Mouse (Mus musculus): ENCODE data around the gene Gmppa. TPM values are rescaled to one million over a fixed set of nuclear protein-coding genes. Genes with fewer than 3 reads are reported as not detected.

Gene Gmppa
- polyA plus RNA-seq, 2 experiments, result 74.9 to 144 TPM

GRCm38 (mm10) chr1:75487405-75488161, 51.9 kb downstream of the Gmppa start:
- H3K27me3 ChIP-seq (ENCODE audit: control insufficient read depth, insufficient read depth, low read length), result peaks cover 42% of the 10 kb centered on the region
- H3K27ac ChIP-seq (replicated peaks; ENCODE audit: low read depth, low read length), result no peak overlapping the region
- peak; percentile 74 for ATAC-seq (ENCODE audit: low FRiP score, low read depth)
- peak; percentile 72 for DNase-seq (ENCODE audit: low spot score)
- H3K4me1 ChIP-seq (ENCODE audit: control insufficient read depth, insufficient read depth, low read length), result peaks cover 9% of the 10 kb centered on the region
- no peak for TF ChIP-seq POLR2A (IDR thresholded peaks at IDR 0.05; ENCODE audit: borderline replicate concordance, extremely low read depth, insufficient read depth, insufficient read length)
- peak overlapping the region; percentile 25; the same call in 1 of the 2 replicates for H3K9ac ChIP-seq (ENCODE audit: low read depth, low read length, severe bottlenecking)
- under 1% methylated on average over 62 of the region's 62 CpGs for WGBS
- H3K9me3 ChIP-seq (ENCODE audit: control insufficient read depth, low read length), result no peaks in the 10 kb centered on the region
- peak overlapping the region; percentile 53 for H3K4me2 ChIP-seq (replicated peaks; ENCODE audit: low read depth, low read length, severe bottlenecking)
- peaks cover 43% of the 10 kb centered on the region for H3K36me3 ChIP-seq (ENCODE audit: control insufficient read depth, insufficient read depth, low read length)
- H3K4me3 ChIP-seq (replicated peaks; ENCODE audit: low read length), result peak overlapping the region; percentile 48

GRCm38 (mm10) chr1:75490785-75491551, 55.2 kb downstream of the Gmppa start:
- H3K27me3 ChIP-seq (ENCODE audit: control insufficient read depth, insufficient read depth, low read length), result peaks cover 18% of the 10 kb centered on the region
- H3K4me3 ChIP-seq (replicated peaks; ENCODE audit: low read length), result no peak overlapping the region
- no peak overlapping the region for H3K9ac ChIP-seq (ENCODE audit: low read depth, low read length, severe bottlenecking)
- H3K36me3 ChIP-seq (ENCODE audit: control insufficient read depth, insufficient read depth, low read length), result peaks cover 69% of the 10 kb centered on the region
- H3K4me2 ChIP-seq (replicated peaks; ENCODE audit: low read depth, low read length, severe bottlenecking), result no peak overlapping the region
- no peak for ATAC-seq (ENCODE audit: low FRiP score, low read depth)
- peaks cover 9% of the 10 kb centered on the region for H3K4me1 ChIP-seq (ENCODE audit: control insufficient read depth, insufficient read depth, low read length)
- no peak for TF ChIP-seq POLR2A (IDR thresholded peaks at IDR 0.05; ENCODE audit: borderline replicate concordance, extremely low read depth, insufficient read depth, insufficient read length)
- DNase-seq (ENCODE audit: low spot score), result no peak
- no peaks in the 10 kb centered on the region for H3K9me3 ChIP-seq (ENCODE audit: control insufficient read depth, low read length)
- WGBS, result 80% methylated on average over 32 of the region's 34 CpGs
- H3K27ac ChIP-seq (replicated peaks; ENCODE audit: low read depth, low read length), result no peak overlapping the region

GRCm38 (mm10) chr1:75492579-75493170, 56.9 kb downstream of the Gmppa start:
- no peak overlapping the region for H3K4me3 ChIP-seq (replicated peaks; ENCODE audit: low read length)
- H3K36me3 ChIP-seq (ENCODE audit: control insufficient read depth, insufficient read depth, low read length), result peaks cover 86% of the 10 kb centered on the region
- H3K9me3 ChIP-seq (ENCODE audit: control insufficient read depth, low read length), result no peaks in the 10 kb centered on the region
- no peak overlapping the region for H3K27ac ChIP-seq (replicated peaks; ENCODE audit: low read depth, low read length)
- H3K9ac ChIP-seq (ENCODE audit: low read depth, low read length, severe bottlenecking), result no peak overlapping the region
- ATAC-seq (ENCODE audit: low FRiP score, low read depth), result no peak
- no peak overlapping the region for H3K4me2 ChIP-seq (replicated peaks; ENCODE audit: low read depth, low read length, severe bottlenecking)
- 47% methylated on average over 24 of the region's 24 CpGs for WGBS
- 0 out of 2 replicates have a peak, but pooled peaks cover 4% of the 10 kb centered on the region for H3K27me3 ChIP-seq (ENCODE audit: control insufficient read depth, insufficient read depth, low read length)
- peaks cover 4% of the 10 kb centered on the region for H3K4me1 ChIP-seq (ENCODE audit: control insufficient read depth, insufficient read depth, low read length)
- no peak for DNase-seq (ENCODE audit: low spot score)
- TF ChIP-seq POLR2A (IDR thresholded peaks at IDR 0.05; ENCODE audit: borderline replicate concordance, extremely low read depth, insufficient read depth, insufficient read length), result no peak

Other genes starting within 250 kb of the Gmppa start
- gene Ankzf1, start 243.8 kb upstream of the Gmppa start, polyA plus RNA-seq (2012; rRNA removed), result 34.1 and 34.7 TPM in 2 replicates
- gene Ankzf1, start 243.8 kb upstream of the Gmppa start, polyA plus RNA-seq (2014; fragmentation: Nextera tagmentation; extraction: Ambion mirVana), result 19.2 and 23.2 TPM in 2 replicates
- 46.1 and 62.3 TPM in 2 replicates for gene Atg9a, start 243.7 kb upstream of the Gmppa start, polyA plus RNA-seq (2012; rRNA removed)
- 31.5 and 33.9 TPM in 2 replicates for gene Atg9a, start 243.7 kb upstream of the Gmppa start, polyA plus RNA-seq (2014; fragmentation: Nextera tagmentation; extraction: Ambion mirVana)
- 41.4 and 46.0 TPM in 2 replicates for gene Glb1l, start 225.1 kb upstream of the Gmppa start, polyA plus RNA-seq (2012; rRNA removed)
- gene Glb1l, start 225.1 kb upstream of the Gmppa start, polyA plus RNA-seq (2014; fragmentation: Nextera tagmentation; extraction: Ambion mirVana), result 17.7 and 18.2 TPM in 2 replicates
- 245 and 269 TPM in 2 replicates for gene Stk16, start 225.1 kb upstream of the Gmppa start, polyA plus RNA-seq (2012; rRNA removed)
- 110 and 118 TPM in 2 replicates for gene Stk16, start 225.1 kb upstream of the Gmppa start, polyA plus RNA-seq (2014; fragmentation: Nextera tagmentation; extraction: Ambion mirVana)
- gene Tuba4a, start 216.1 kb upstream of the Gmppa start, polyA plus RNA-seq (2012; rRNA removed), result 20.9 and 25.1 TPM in 2 replicates
- 38.5 and 55.9 TPM in 2 replicates for gene Tuba4a, start 216.1 kb upstream of the Gmppa start, polyA plus RNA-seq (2014; fragmentation: Nextera tagmentation; extraction: Ambion mirVana)
- not detected in 2 replicates for gene A630095N17Rik, start 203.8 kb upstream of the Gmppa start, polyA plus RNA-seq (2012; rRNA removed)
- not detected in 2 replicates for gene A630095N17Rik, start 203.8 kb upstream of the Gmppa start, polyA plus RNA-seq (2014; fragmentation: Nextera tagmentation; extraction: Ambion mirVana)
- 41.9 and 44.9 TPM in 2 replicates for gene Dnajb2, start 199.5 kb upstream of the Gmppa start, polyA plus RNA-seq (2012; rRNA removed)
- 20.4 and 22.4 TPM in 2 replicates for gene Dnajb2, start 199.5 kb upstream of the Gmppa start, polyA plus RNA-seq (2014; fragmentation: Nextera tagmentation; extraction: Ambion mirVana)
- gene Ptprn, start 171.4 kb upstream of the Gmppa start, polyA plus RNA-seq (2012; rRNA removed), result 0.42 and 0.54 TPM in 2 replicates
- gene Ptprn, start 171.4 kb upstream of the Gmppa start, polyA plus RNA-seq (2014; fragmentation: Nextera tagmentation; extraction: Ambion mirVana), result 0.12 and 0.44 TPM in 2 replicates
- 0.16 TPM in 1 of 2 replicates, not detected in the other for gene Resp18, start 157.5 kb upstream of the Gmppa start, polyA plus RNA-seq (2012; rRNA removed)
- gene Resp18, start 157.5 kb upstream of the Gmppa start, polyA plus RNA-seq (2014; fragmentation: Nextera tagmentation; extraction: Ambion mirVana), result not detected in 2 replicates
- 126 and 142 TPM in 2 replicates for gene Dnpep, start 117.9 kb upstream of the Gmppa start, polyA plus RNA-seq (2012; rRNA removed)
- 112 and 115 TPM in 2 replicates for gene Dnpep, start 117.9 kb upstream of the Gmppa start, polyA plus RNA-seq (2014; fragmentation: Nextera tagmentation; extraction: Ambion mirVana)
- 50.7 and 53.7 TPM in 2 replicates for gene Des, start 75.6 kb upstream of the Gmppa start, polyA plus RNA-seq (2012; rRNA removed)
- gene Des, start 75.6 kb upstream of the Gmppa start, polyA plus RNA-seq (2014; fragmentation: Nextera tagmentation; extraction: Ambion mirVana), result 59.0 and 78.6 TPM in 2 replicates
- gene Speg, start 60.6 kb upstream of the Gmppa start, polyA plus RNA-seq (2012; rRNA removed), result 77.9 and 114 TPM in 2 replicates
- 15.3 and 21.8 TPM in 2 replicates for gene Speg, start 60.6 kb upstream of the Gmppa start, polyA plus RNA-seq (2014; fragmentation: Nextera tagmentation; extraction: Ambion mirVana)
- gene Asic4, start 14.5 kb downstream of the Gmppa start, polyA plus RNA-seq (2012; rRNA removed), result 0.35 and 0.72 TPM in 2 replicates
- 0.10 and 0.15 TPM in 2 replicates for gene Asic4, start 14.5 kb downstream of the Gmppa start, polyA plus RNA-seq (2014; fragmentation: Nextera tagmentation; extraction: Ambion mirVana)
- 104 and 148 TPM in 2 replicates for gene Chpf, start 43.4 kb downstream of the Gmppa start, polyA plus RNA-seq (2012; rRNA removed)
- 61.6 and 65.0 TPM in 2 replicates for gene Chpf, start 43.4 kb downstream of the Gmppa start, polyA plus RNA-seq (2014; fragmentation: Nextera tagmentation; extraction: Ambion mirVana)
- 1.4 and 2.0 TPM in 2 replicates for gene Tmem198, start 43.6 kb downstream of the Gmppa start, polyA plus RNA-seq (2012; rRNA removed)
- gene Tmem198, start 43.6 kb downstream of the Gmppa start, polyA plus RNA-seq (2014; fragmentation: Nextera tagmentation; extraction: Ambion mirVana), result 0.51 and 1.1 TPM in 2 replicates
- gene Obsl1, start 70.5 kb downstream of the Gmppa start, polyA plus RNA-seq (2012; rRNA removed), result 315 and 381 TPM in 2 replicates
- 108 and 120 TPM in 2 replicates for gene Obsl1, start 70.5 kb downstream of the Gmppa start, polyA plus RNA-seq (2014; fragmentation: Nextera tagmentation; extraction: Ambion mirVana)
- gene Inha, start 71.1 kb downstream of the Gmppa start, polyA plus RNA-seq (2012; rRNA removed), result 64.2 and 89.2 TPM in 2 replicates
- gene Inha, start 71.1 kb downstream of the Gmppa start, polyA plus RNA-seq (2014; fragmentation: Nextera tagmentation; extraction: Ambion mirVana), result 10.0 and 10.5 TPM in 2 replicates
- 37.2 and 53.6 TPM in 2 replicates for gene Stk11ip, start 85.6 kb downstream of the Gmppa start, polyA plus RNA-seq (2012; rRNA removed)
- gene Stk11ip, start 85.6 kb downstream of the Gmppa start, polyA plus RNA-seq (2014; fragmentation: Nextera tagmentation; extraction: Ambion mirVana), result 15.4 and 19.0 TPM in 2 replicates
- 101 and 137 TPM in 2 replicates for gene Slc4a3, start 110.3 kb downstream of the Gmppa start, polyA plus RNA-seq (2012; rRNA removed)
- 21.5 and 28.7 TPM in 2 replicates for gene Slc4a3, start 110.3 kb downstream of the Gmppa start, polyA plus RNA-seq (2014; fragmentation: Nextera tagmentation; extraction: Ambion mirVana)

Data from limb, embryonic 14.5 days (tissue).